Mouse (Mus musculus): Measurements from ENCODE around the gene Lat.
A peak's percentile ranks its signal among the peaks of the same experiment; 100 is the strongest.
"Not testable (repeated sequence)": the region's sequence is repeated elsewhere in the genome, so short reads cannot be mapped to it uniquely, and the experiment has no call there.

Gene Lat

DNA sequence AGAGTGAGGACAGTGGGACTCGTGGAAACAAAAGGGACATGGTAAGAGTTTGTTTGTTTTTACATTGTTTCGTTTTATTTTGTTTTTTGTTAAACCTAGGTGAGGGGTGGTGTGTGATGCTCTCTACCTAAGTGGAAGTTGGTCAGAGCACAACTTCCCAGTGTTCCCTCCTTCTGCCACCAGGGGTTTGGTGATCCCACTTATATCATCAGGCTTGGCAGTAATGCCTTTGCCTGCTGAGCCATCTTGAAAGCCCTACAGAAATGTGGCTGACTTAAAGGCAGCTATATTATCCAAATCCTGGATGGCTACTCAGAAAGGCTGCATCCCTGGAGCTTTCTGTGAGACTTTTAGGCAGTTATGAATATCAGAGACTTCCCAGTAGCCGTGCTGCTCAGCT, 36.7 kb downstream of the Lat start:
- DNase-seq (ENCODE audit: low spot score in 2 of 2), result no peak

DNA sequence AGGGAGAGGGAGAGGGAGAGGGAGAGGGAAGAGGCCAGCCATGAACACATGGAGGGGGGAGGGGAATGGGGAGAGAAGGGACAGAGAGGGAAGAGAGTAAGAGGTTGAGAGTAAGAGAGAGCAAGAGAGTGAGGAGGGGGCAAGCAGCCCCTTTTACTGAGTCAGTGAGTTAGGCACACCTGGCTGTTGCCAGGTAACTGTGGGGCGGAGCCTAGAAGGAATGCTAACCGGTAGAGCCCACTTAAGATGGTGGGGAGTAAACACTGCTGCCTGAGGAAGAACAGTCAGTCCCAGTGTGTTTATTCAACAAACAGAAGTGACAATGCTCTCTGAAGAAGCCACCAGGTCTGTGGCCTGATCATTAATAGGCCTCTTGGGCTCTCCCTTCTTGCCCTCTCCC, 38.7 kb downstream of the Lat start:
- no peak for DNase-seq (ENCODE audit: low spot score in 2 of 2)

GRCm38 (mm10) chr7:126329907-126330645, 39.3 kb downstream of the Lat start:
- DNase-seq (ENCODE audit: low spot score in 2 of 2), result no peak

- not testable (repeated sequence) for DNase-seq (ENCODE audit: low spot score in 2 of 2)
Measured at GRCm38 (mm10) chr7:126328848-126329247, 40.5 kb downstream of the Lat start.

DNA sequence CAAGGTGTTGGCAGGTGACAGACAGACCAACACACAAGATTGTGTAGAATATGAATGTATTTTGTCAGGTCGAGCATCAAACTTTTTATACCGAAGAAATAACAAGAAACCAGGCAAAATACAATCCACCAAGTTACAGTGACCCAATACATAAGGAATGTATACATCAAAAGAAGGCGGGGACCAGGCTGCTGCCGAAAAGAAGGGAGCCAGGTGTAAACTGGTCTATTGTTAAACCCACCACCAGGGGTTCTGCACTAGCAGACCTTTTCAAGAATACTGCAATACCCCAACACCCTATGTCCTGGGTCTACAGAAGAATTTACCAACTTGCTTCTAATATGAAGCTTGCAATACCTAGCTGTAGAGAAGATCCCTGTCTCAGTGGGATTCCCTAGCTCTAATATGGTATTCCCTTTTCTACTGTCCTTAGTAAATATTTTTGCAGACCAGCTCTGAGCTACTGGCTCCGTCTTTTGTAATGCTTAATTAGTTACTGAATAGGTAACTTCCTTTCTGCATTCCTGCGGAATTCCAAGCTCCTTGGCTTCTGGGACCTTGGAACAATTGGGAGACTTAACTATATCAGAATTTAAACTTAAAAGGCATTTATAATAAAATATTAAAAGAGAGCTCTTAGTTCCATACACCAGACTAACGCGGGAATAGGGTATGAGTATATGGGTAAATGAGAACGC, 43.6 kb downstream of the Lat start:
- DNase-seq (ENCODE audit: low spot score in 2 of 2), result not testable (repeated sequence)

DNA sequence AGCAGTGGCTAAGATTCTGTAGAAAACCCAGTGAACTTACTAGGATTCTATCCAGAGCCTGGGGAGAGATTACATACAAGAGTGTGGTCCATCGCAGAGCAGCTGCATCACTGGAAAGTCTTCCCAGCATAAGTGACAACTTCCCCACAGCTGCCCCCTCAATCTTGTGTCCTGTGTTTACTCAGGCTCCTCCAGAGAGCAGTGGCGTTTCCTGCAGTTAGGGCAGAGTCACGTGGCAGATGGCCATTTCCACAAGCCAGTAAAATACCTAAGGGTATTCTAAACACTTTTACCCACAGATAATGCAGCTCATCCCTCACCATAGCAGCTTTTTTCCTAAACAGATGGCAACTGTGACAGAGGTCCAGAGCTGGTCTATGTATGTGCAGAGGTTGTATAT, 44.6 kb downstream of the Lat start:
- DNase-seq (ENCODE audit: low spot score in 2 of 2), result no peak

- peak in 1 of 2 experiments; percentile 85 for DNase-seq (ENCODE audit: low spot score in 2 of 2)
Measured at GRCm38 (mm10) chr7:126323729-126324128, 45.6 kb downstream of the Lat start.

- no peak for DNase-seq (ENCODE audit: low spot score in 2 of 2)
Measured at GRCm38 (mm10) chr7:126314273-126314672, 55.1 kb downstream of the Lat start.

Measured in left cerebral cortex, adult 9 months (tissue).